Mouse (Mus musculus): ENCODE measurements at regions not wholly inside any gene's neighbourhood (a gene's known extent, or its start where the extent isn't known, plus 50 kb on each side); places are given as distances from the start of the nearest gene placed in this dataset.

- WGBS: 31% methylated on average over 7 of the region's 7 CpGs
Measured at GRCm38 (mm10) chr15:41154551-41155151, 1020.5 kb downstream of the 9330182O14Rik start.

DNA sequence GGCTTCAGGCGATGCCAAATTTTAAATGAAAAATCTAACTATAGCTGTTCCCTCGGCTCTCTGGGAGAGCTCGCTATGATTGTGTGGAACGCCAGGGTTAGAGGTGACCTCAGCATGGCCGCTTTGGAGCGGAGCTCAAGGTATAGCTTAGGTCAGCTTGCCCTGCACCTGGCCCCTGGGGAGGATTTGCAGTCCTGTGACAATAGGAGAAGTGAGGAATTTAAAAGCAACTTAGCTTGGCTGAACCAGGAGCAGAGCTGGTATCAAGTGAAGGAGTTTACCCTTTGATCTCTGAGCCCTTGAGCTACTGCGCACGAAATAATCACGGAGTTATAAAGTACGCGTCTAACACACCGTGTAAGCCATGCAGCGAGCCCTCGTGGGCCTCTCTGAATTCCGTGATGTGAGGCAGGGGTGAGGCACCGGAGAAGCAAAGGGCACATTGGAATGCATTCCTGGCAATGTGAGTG is 1021.0 kb downstream of the 9330182O14Rik start:
- H3K4me3 ChIP-seq (ENCODE audit: control insufficient read depth in 1 of 2, insufficient read depth in 1 of 2, low read depth in 1 of 2, low read length in 2 of 2): peak overlapping the region; percentile 20 to 21
- no peaks in the 10 kb centered on the region for H3K9me3 ChIP-seq (ENCODE audit: control insufficient read depth, low read length)
- peaks cover 8 to 11% of the 10 kb centered on the region in 2 experiments; a peak in 3 of 4 replicates for H3K4me1 ChIP-seq (ENCODE audit: control insufficient read depth in 2 of 2, insufficient read depth in 2 of 2, low read length in 2 of 2)
- peak overlapping the region; percentile 64 for H3K9ac ChIP-seq (ENCODE audit: low read length)
- peak; percentile 72; the same call in 1 of the 2 replicates for ATAC-seq (ENCODE audit: insufficient number of reproducible peaks, insufficient read depth, low FRiP score, low read depth)
- peak overlapping the region; percentile 79 to 91 for H3K27ac ChIP-seq (replicated peaks in 1 of 2; ENCODE audit: control insufficient read depth in 1 of 2, insufficient read depth in 1 of 2, low read depth in 2 of 2, low read length in 2 of 2)
- H3K27me3 ChIP-seq (ENCODE audit: control insufficient read depth, insufficient read depth, low read length): no peaks in the 10 kb centered on the region
- WGBS: 3% methylated on average over 16 of the region's 16 CpGs
- no peaks in the 10 kb centered on the region for H3K36me3 ChIP-seq (ENCODE audit: control insufficient read depth, insufficient read depth, low read length)
- peak overlapping the region; percentile 63 for H3K4me2 ChIP-seq (ENCODE audit: low read length)

More at GRCm38 (mm10) chr15:41154551-41155151, 1020.5 kb downstream of the 9330182O14Rik start:
- Histone ChIP-seq H3K4me2 (ENCODE audit: low read length) (peak overlapping the region; percentile 63), H3K9ac (ENCODE audit: low read length) (peak overlapping the region; percentile 64), H3K36me3 (ENCODE audit: control insufficient read depth, insufficient read depth, low read length) (no peaks in the 10 kb centered on the region), H3K9me3 (ENCODE audit: control insufficient read depth, low read length) (no peaks in the 10 kb centered on the region), H3K27me3 (ENCODE audit: control insufficient read depth, insufficient read depth, low read length) (no peaks in the 10 kb centered on the region), H3K4me1 (ENCODE audit: control insufficient read depth in 2 of 2, insufficient read depth in 2 of 2, low read length in 2 of 2) (peaks cover 8 to 11% of the 10 kb centered on the region in 2 experiments; a peak in 3 of 4 replicates), H3K27ac (replicated peaks in 1 of 2; ENCODE audit: control insufficient read depth in 1 of 2, insufficient read depth in 1 of 2, low read depth in 2 of 2, low read length in 2 of 2) (peak overlapping the region; percentile 79 to 91), H3K4me3 (ENCODE audit: control insufficient read depth in 1 of 2, insufficient read depth in 1 of 2, low read depth in 1 of 2, low read length in 2 of 2) (peak overlapping the region; percentile 20 to 21)
- ATAC-seq (ENCODE audit: insufficient number of reproducible peaks, insufficient read depth, low FRiP score, low read depth): no peak

DNA sequence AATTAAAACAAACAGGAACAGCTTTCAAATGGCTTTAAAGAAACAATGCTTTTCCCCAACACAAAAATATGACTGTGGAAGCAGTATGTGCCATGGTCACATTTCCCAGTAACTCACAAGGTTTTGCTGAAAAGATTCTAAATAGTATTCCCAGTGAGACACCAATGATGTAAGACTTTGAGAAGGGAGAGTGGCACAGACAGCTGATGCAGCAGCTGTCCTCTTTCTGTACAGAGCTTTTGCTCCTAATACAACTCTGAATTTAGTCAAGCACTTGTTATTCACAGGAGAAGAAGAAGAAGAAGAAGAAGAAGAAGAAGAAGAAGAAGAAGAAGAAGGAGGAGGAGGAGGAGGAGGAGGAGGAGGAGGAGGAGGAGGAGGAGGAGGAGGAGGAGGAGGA is 1023.6 kb downstream of the 9330182O14Rik start:
- no peak overlapping the region for H3K4me3 ChIP-seq (ENCODE audit: control insufficient read depth in 1 of 2, insufficient read depth in 1 of 2, low read depth in 1 of 2, low read length in 2 of 2)
- H3K27me3 ChIP-seq (ENCODE audit: control insufficient read depth, insufficient read depth, low read length): no peaks in the 10 kb centered on the region
- H3K4me1 ChIP-seq (ENCODE audit: control insufficient read depth in 2 of 2, insufficient read depth in 2 of 2, low read length in 2 of 2): peaks cover 8 to 11% of the 10 kb centered on the region in 2 experiments; a peak in 3 of 4 replicates
- H3K36me3 ChIP-seq (ENCODE audit: control insufficient read depth, insufficient read depth, low read length): no peaks in the 10 kb centered on the region
- H3K9ac ChIP-seq (ENCODE audit: low read length): no peak overlapping the region
- no peak for ATAC-seq (ENCODE audit: insufficient number of reproducible peaks, insufficient read depth, low FRiP score, low read depth)
- H3K27ac ChIP-seq (replicated peaks in 1 of 2; ENCODE audit: control insufficient read depth in 1 of 2, insufficient read depth in 1 of 2, low read depth in 2 of 2, low read length in 2 of 2): no peak overlapping the region
- H3K9me3 ChIP-seq (ENCODE audit: control insufficient read depth, low read length): no peaks in the 10 kb centered on the region
- H3K4me2 ChIP-seq (ENCODE audit: low read length): no peak overlapping the region

DNA sequence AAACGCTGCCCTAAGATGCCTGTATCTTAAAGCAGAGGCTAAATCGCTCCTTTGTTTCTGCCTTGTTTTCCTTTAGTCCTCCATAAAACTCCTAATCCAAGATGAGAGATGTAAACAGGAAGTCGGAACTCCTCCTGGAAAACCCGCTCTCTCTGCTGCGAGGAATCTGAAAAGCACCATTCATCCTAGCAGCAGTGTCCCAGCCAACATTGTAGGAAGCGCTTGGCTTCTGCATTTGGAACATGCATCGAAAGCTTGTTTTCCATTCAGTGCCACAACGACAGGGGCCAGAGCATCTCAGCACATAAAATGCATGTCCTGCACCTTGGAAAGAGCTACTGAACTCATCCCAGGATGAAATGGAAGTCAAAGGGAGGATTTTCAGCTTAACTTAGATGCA is 1028.1 kb downstream of the 9330182O14Rik start:
- no peak overlapping the region for H3K4me3 ChIP-seq (ENCODE audit: control insufficient read depth in 1 of 2, insufficient read depth in 1 of 2, low read depth in 1 of 2, low read length in 2 of 2)
- H3K4me2 ChIP-seq (ENCODE audit: low read length): peak overlapping the region; percentile 46
- H3K27ac ChIP-seq (replicated peaks in 1 of 2; ENCODE audit: control insufficient read depth in 1 of 2, insufficient read depth in 1 of 2, low read depth in 2 of 2, low read length in 2 of 2): no peak overlapping the region; a peak in 1 of 4 replicates
- no peak for ATAC-seq (ENCODE audit: insufficient number of reproducible peaks, insufficient read depth, low FRiP score, low read depth)
- no peaks in the 10 kb centered on the region for H3K27me3 ChIP-seq (ENCODE audit: control insufficient read depth, insufficient read depth, low read length)
- WGBS: 44% methylated on average over 8 of the region's 8 CpGs
- H3K36me3 ChIP-seq (ENCODE audit: control insufficient read depth, insufficient read depth, low read length): no peaks in the 10 kb centered on the region
- H3K4me1 ChIP-seq (ENCODE audit: control insufficient read depth in 2 of 2, insufficient read depth in 2 of 2, low read length in 2 of 2): peaks cover 0 to 3% of the 10 kb centered on the region in 2 experiments; a peak in 2 of 4 replicates
- no peaks in the 10 kb centered on the region for H3K9me3 ChIP-seq (ENCODE audit: control insufficient read depth, low read length)
- no peak overlapping the region for H3K9ac ChIP-seq (ENCODE audit: low read length)

- ATAC-seq (ENCODE audit: insufficient number of reproducible peaks, insufficient read depth, low FRiP score, low read depth): no peak
- no peak overlapping the region for H3K4me3 ChIP-seq (ENCODE audit: control insufficient read depth in 1 of 2, insufficient read depth in 1 of 2, low read depth in 1 of 2, low read length in 2 of 2)
- H3K27me3 ChIP-seq (ENCODE audit: control insufficient read depth, insufficient read depth, low read length): no peaks in the 10 kb centered on the region
- H3K9ac ChIP-seq (ENCODE audit: low read length): no peak overlapping the region
- 3% methylated on average over 8 of the region's 8 CpGs for WGBS
- H3K4me2 ChIP-seq (ENCODE audit: low read length): peak overlapping the region; percentile 46
- H3K27ac ChIP-seq (replicated peaks in 1 of 2; ENCODE audit: control insufficient read depth in 1 of 2, insufficient read depth in 1 of 2, low read depth in 2 of 2, low read length in 2 of 2): no peak overlapping the region
- peaks cover 0 to 3% of the 10 kb centered on the region in 2 experiments; a peak in 2 of 4 replicates for H3K4me1 ChIP-seq (ENCODE audit: control insufficient read depth in 2 of 2, insufficient read depth in 2 of 2, low read length in 2 of 2)
- H3K36me3 ChIP-seq (ENCODE audit: control insufficient read depth, insufficient read depth, low read length): no peaks in the 10 kb centered on the region
- no peaks in the 10 kb centered on the region for H3K9me3 ChIP-seq (ENCODE audit: control insufficient read depth, low read length)
Measured at GRCm38 (mm10) chr15:41162793-41163192, 1028.6 kb downstream of the 9330182O14Rik start.

DNA sequence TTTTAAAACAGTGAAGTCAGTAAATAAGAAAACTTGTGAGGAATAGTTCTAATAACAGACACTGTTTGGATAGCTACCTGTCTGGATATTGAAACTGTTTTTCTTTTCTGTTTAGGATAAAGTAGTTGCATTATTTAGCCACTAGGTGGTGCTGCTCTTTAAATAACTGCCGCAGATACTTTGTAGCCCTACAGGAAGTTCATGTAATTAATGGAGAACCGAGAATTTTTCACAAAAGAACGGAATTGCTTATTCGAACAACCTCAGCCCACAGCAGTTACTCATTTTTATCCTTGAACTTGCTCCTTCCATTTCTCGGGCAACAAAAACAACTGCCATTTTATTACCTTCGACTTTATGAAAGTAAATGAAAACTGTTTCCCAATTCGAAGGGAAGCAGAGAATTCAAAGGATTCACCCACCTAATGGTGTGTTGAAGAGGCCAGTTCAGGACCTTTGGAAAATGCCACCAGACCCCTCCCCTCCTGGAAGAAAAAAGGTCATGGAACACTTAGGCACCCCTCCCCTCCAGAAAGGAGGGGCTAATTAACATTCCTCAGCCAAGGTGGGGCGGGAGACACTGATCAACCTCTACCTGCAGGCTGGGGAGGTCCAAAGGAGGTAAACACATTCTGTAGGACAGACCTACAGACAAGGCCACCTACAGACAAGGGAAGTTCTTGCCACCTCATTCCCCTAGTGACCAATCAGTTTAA is 1029.6 kb downstream of the 9330182O14Rik start:
- Histone ChIP-seq H3K9ac (ENCODE audit: low read length) (peak overlapping the region; percentile 56), H3K4me3 (ENCODE audit: control insufficient read depth in 1 of 2, insufficient read depth in 1 of 2, low read depth in 1 of 2, low read length in 2 of 2) (peak overlapping the region; percentile 34 to 36), H3K4me1 (ENCODE audit: control insufficient read depth in 2 of 2, insufficient read depth in 2 of 2, low read length in 2 of 2) (peaks cover 0 to 3% of the 10 kb centered on the region in 2 experiments; a peak in 2 of 4 replicates), H3K27me3 (ENCODE audit: control insufficient read depth, insufficient read depth, low read length) (no peaks in the 10 kb centered on the region), H3K36me3 (ENCODE audit: control insufficient read depth, insufficient read depth, low read length) (no peaks in the 10 kb centered on the region), H3K27ac (replicated peaks in 1 of 2; ENCODE audit: control insufficient read depth in 1 of 2, insufficient read depth in 1 of 2, low read depth in 2 of 2, low read length in 2 of 2) (no peak overlapping the region; a peak in 1 of 4 replicates), H3K9me3 (ENCODE audit: control insufficient read depth, low read length) (no peaks in the 10 kb centered on the region), H3K4me2 (ENCODE audit: low read length) (peak overlapping the region; percentile 66)
- ATAC-seq (ENCODE audit: insufficient number of reproducible peaks, insufficient read depth, low FRiP score, low read depth): no peak
- 12% methylated on average over 8 of the region's 8 CpGs for whole genome bisulfite sequencing

DNA sequence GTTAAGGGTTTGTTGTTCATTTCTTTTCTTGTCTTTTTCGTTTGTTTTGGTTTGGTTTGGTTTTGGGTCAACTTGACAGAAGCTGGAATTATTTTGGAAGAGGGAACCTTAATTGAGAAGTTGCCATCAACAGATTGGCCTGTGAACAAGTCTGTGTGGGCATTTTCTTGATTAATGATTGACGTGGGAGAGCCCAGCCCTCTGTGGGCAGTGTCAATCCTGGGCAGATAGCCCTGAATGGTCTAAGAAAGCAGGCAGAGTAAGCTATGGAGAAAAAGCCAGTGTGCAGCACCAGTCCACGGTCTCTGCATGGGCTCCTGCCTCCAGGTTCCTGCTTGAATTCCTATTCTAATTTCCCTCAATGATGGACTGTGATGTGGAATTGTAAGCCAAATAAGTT is 1031.4 kb downstream of the 9330182O14Rik start:
- ATAC-seq (ENCODE audit: insufficient number of reproducible peaks, insufficient read depth, low FRiP score, low read depth): no peak
- H3K9ac ChIP-seq (ENCODE audit: low read length): no peak overlapping the region
- H3K9me3 ChIP-seq (ENCODE audit: control insufficient read depth, low read length): no peaks in the 10 kb centered on the region
- H3K4me1 ChIP-seq (ENCODE audit: control insufficient read depth in 2 of 2, insufficient read depth in 2 of 2, low read length in 2 of 2): peaks cover 0 to 3% of the 10 kb centered on the region in 2 experiments; a peak in 2 of 4 replicates
- no peak overlapping the region for H3K4me2 ChIP-seq (ENCODE audit: low read length)
- no peaks in the 10 kb centered on the region for H3K27me3 ChIP-seq (ENCODE audit: control insufficient read depth, insufficient read depth, low read length)
- H3K27ac ChIP-seq (replicated peaks in 1 of 2; ENCODE audit: control insufficient read depth in 1 of 2, insufficient read depth in 1 of 2, low read depth in 2 of 2, low read length in 2 of 2): no peak overlapping the region
- 65% methylated on average over 3 of the region's 3 CpGs for WGBS
- H3K4me3 ChIP-seq (ENCODE audit: control insufficient read depth in 1 of 2, insufficient read depth in 1 of 2, low read depth in 1 of 2, low read length in 2 of 2): no peak overlapping the region
- H3K36me3 ChIP-seq (ENCODE audit: control insufficient read depth, insufficient read depth, low read length): no peaks in the 10 kb centered on the region
